ENCODE assay signal across 28 mouse cellular contexts in the genomic region with DNA sequence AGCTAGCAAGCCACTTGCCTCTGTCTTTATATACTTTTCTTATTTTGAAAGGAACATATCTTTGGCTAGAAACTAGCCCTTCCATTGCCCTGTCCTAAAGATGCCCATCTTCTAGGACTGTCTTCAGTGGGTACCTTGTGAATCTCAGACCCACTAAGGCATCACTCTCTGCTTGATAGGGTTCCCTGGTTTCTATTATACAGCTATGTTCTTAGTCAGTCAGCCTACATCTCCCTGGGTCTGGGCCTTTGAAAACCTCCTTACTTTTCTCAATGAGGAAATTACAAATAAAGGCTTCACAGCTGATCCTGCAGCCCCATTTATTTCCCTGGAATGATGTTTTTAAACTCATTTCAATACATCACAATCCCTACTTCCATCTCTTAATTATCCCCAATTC.
"Had no signal": no experiment of that assay in that cellular context is flagged by ENCODE, and none has a peak within 500 bp of the region (broad histone marks: within the 10 kb centered on the region; RNA-seq: fewer than 3 reads in every experiment).

No protein-coding gene starts in this region.

- DNase-seq: gastrocnemius, adult 2 months; gastrocnemius, postnatal 10 days; gastrocnemius, postnatal 25 days; heart, adult 18-20 months; heart, postnatal 10 days; heart, postnatal 4 days; kidney, adult 18-20 months; kidney, adult 9 months; kidney, postnatal 14 days; kidney, postnatal 36 days; layer of hippocampus, postnatal 36 days; left cerebral cortex, postnatal 4 days; lung, adult 18-20 months had no signal

- H3K4me3 ChIP-seq: gastrocnemius, adult 2 months; heart, embryonic 10.5 days; heart, embryonic 12.5 days; hindbrain, embryonic 10.5 days; hindbrain, embryonic 12.5 days; intestine, embryonic 15.5 days; kidney, embryonic 15.5 days; limb, embryonic 13.5 days; limb, embryonic 15.5 days; liver, embryonic 12.5 days had no signal

- ATAC-seq: hindbrain, embryonic 16.5 days; inflammation-experienced regulatory T-cells, adult 6 months; intestine, embryonic 15.5 days; intestine, postnatal 0 days; liver, embryonic 12.5 days had no signal

- H3K4me1 ChIP-seq: heart, embryonic 10.5 days; heart, embryonic 12.5 days; hindbrain, embryonic 10.5 days; hindbrain, embryonic 12.5 days; intestine, embryonic 15.5 days; limb, embryonic 13.5 days; limb, embryonic 15.5 days; liver, embryonic 12.5 days had no signal

- H3K4me2 ChIP-seq: heart, embryonic 12.5 days; hindbrain, embryonic 12.5 days; hindbrain, embryonic 14.5 days; intestine, embryonic 15.5 days; kidney, embryonic 15.5 days; limb, embryonic 13.5 days; limb, embryonic 15.5 days; liver, embryonic 12.5 days had no signal

- H3K27me3 ChIP-seq: heart, embryonic 12.5 days; hindbrain, embryonic 12.5 days; intestine, embryonic 15.5 days; kidney, embryonic 15.5 days; limb, embryonic 13.5 days; limb, embryonic 15.5 days; liver, embryonic 12.5 days had no signal

- H3K9ac ChIP-seq: heart, embryonic 12.5 days; hindbrain, embryonic 12.5 days; hindbrain, embryonic 14.5 days; intestine, embryonic 15.5 days; kidney, embryonic 15.5 days; limb, embryonic 13.5 days; limb, embryonic 15.5 days; liver, embryonic 12.5 days; liver, embryonic 14.5 days had no signal

- H3K36me3 ChIP-seq: heart, embryonic 10.5 days; heart, embryonic 12.5 days; hindbrain, embryonic 10.5 days; hindbrain, embryonic 12.5 days; intestine, embryonic 15.5 days; kidney, embryonic 15.5 days; limb, embryonic 13.5 days; limb, embryonic 15.5 days; liver, embryonic 12.5 days had no signal

- H3K9me3 ChIP-seq: intestine, embryonic 15.5 days; kidney, embryonic 15.5 days; limb, embryonic 15.5 days; liver, embryonic 12.5 days had no signal

- H3K27ac ChIP-seq: gastrocnemius, adult 2 months; heart, embryonic 10.5 days; hindbrain, embryonic 10.5 days; hindbrain, embryonic 12.5 days; hindbrain, embryonic 14.5 days; intestine, embryonic 15.5 days; kidney, embryonic 15.5 days; kidney, postnatal 0 days; limb, embryonic 13.5 days; limb, embryonic 15.5 days; liver, embryonic 12.5 days; liver, embryonic 14.5 days had no signal
